ENCODE assay signal across 8 mouse cellular contexts in the genomic region with DNA sequence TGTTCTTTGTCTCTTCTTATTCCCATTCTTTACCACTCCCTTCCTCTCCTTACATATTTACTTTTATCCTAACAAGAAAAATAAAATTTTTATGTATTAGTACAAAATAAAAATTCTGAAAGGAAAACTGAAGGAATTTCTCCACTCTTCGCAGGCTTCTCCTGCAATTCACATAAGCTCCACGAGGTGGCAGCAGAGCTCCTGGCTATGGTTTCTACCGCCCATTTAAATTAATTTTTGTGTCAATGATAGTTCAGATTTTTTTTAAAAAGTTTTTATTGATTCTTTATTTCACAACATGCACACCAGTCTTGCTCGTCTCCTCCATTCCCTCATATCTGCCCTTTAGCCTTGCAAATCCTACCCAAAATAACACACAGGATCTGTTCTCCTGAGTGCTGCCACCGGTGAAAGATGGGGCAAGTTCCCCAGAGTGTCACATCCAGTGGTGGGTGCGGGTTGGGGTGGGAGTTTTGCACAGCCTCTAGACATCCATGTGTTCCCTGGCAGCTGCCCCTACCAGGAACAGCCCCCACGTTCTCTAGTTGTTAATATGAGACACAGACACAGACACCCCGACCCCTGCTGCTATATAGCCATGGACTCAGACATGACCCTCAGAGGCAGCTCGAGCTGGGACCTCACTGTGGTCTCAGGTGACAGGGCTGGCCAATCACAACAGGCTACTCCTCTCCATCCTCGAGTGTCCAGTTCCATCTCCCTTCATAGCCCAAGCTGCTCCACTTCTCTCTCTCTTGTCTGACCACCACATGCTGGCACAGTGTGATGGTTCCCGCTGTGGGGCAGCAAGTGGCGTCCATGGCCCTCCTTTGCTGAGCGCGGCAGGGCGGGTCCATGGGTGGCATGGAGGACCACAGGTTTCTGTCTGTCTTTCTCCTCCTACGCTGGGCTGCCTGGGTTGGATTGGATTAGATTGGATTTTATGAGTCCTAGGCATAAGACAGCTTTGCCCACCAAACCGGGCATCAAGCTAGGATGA. TPM values are rescaled to one million over a fixed set of nuclear protein-coding genes. Genes with fewer than 3 reads are reported as not detected.
DNase-seq lines count a peak whose midpoint lies in the region; TF ChIP-seq lines count a peak whose summit lies in the region.

No protein-coding gene starts in this region.

- H3K36me3 ChIP-seq in spleen, adult 2 months (ENCODE audit: control insufficient read depth, insufficient read depth, low read length) = no peaks in the 10 kb centered on the region
- no peaks in the 10 kb centered on the region for H3K36me3 ChIP-seq in kidney, adult 2 months (ENCODE audit: control insufficient read depth, insufficient read depth, low read length)

- peak; percentile 19 for DNase-seq in gastrocnemius, adult 18-20 months (ENCODE audit: low spot score)
- no peak for DNase-seq in gastrocnemius, postnatal 25 days
- peak in 1 of 2 experiments; percentile 27 for DNase-seq in spleen, adult 2 months (ENCODE audit: low read depth in 1 of 2, low spot score in 2 of 2)
- no peak for DNase-seq in spleen, adult 12 weeks (ENCODE audit: low spot score)
- DNase-seq in embryo, embryonic 11.5 days (ENCODE audit: low read depth, low spot score) = peak; percentile 20
- DNase-seq in kidney, adult 2 months = peak; percentile 39
- peak; percentile 33 for DNase-seq in lung, adult 2 months
- DNase-seq in thymus, postnatal 0 days (ENCODE audit: low spot score) = peak; percentile 9

- 63% methylated on average over 17 of the region's 17 CpGs for WGBS in spleen, adult 2 months
- 44% methylated on average over 17 of the region's 17 CpGs for WGBS in kidney, adult 2 months
- 50% methylated on average over 17 of the region's 17 CpGs for WGBS in lung, adult 2 months

- no peak overlapping the region for H3K4me3 ChIP-seq in spleen, adult 2 months (ENCODE audit: extremely low read depth, insufficient read depth, insufficient read length)
- H3K4me3 ChIP-seq in kidney, adult 2 months (ENCODE audit: insufficient read depth, low read depth, low read length) = no peak overlapping the region
- H3K4me3 ChIP-seq in lung, adult 2 months (replicated peaks; ENCODE audit: extremely low read depth, low read depth, low read length) = no peak overlapping the region

- no peaks in the 10 kb centered on the region for H3K27me3 ChIP-seq in spleen, adult 2 months (ENCODE audit: control insufficient read depth, insufficient read depth, low read length)
- H3K27me3 ChIP-seq in kidney, adult 2 months (replicated peaks; ENCODE audit: control insufficient read depth, insufficient read depth, low read length) = no peaks in the 10 kb centered on the region

- H3K27ac ChIP-seq in spleen, adult 2 months (ENCODE audit: insufficient read depth, low read length) = no peak overlapping the region
- no peak overlapping the region for H3K27ac ChIP-seq in kidney, adult 2 months (ENCODE audit: insufficient read depth, low read depth, low read length)

- peaks cover 5% of the 10 kb centered on the region; the same call in 1 of the 2 replicates for H3K4me1 ChIP-seq in spleen, adult 2 months (ENCODE audit: control insufficient read depth, insufficient read depth, insufficient read length)
- no peaks in the 10 kb centered on the region for H3K4me1 ChIP-seq in kidney, adult 2 months (ENCODE audit: control insufficient read depth, insufficient read depth, low read length)
- no peaks in the 10 kb centered on the region for H3K4me1 ChIP-seq in lung, adult 2 months (ENCODE audit: control insufficient read depth, insufficient read depth, low read length)

- no peak for TF ChIP-seq POLR2A in spleen, adult 2 months (IDR thresholded peaks at IDR 0.05; ENCODE audit: low read depth, low read length)
- no peak for TF ChIP-seq POLR2A in kidney, adult 2 months (IDR thresholded peaks at IDR 0.05; ENCODE audit: low read depth, low read length)
- no peak for TF ChIP-seq POLR2A in lung, adult 2 months (IDR thresholded peaks at IDR 0.05; ENCODE audit: borderline replicate concordance, extremely low read depth, low read depth, low read length)

- TF ChIP-seq CTCF in spleen, adult 2 months (IDR thresholded peaks at IDR 0.05; ENCODE audit: extremely low read depth, insufficient read depth, insufficient read length, insufficient replicate concordance) = peak; percentile 67; the same call in 1 of the 2 replicates
- TF ChIP-seq CTCF in kidney, adult 2 months (conservative IDR thresholded peaks at IDR 0.05; ENCODE audit: insufficient read depth, insufficient read length, low read depth, low read length) = peak; percentile 79
- TF ChIP-seq CTCF in lung, adult 2 months (IDR thresholded peaks at IDR 0.05; ENCODE audit: insufficient read depth, low read length) = peak; percentile 76

RNA-seq across cellular contexts. Expression of a gene that starts 18.3 kb away (rescaled TPM):
- total RNA-seq in gastrocnemius, adult 18-20 months (2021) = not detected
- total RNA-seq in gastrocnemius, postnatal 25 days (2021) = not detected
- polyA plus RNA-seq in spleen, adult 2 months (2012; rRNA removed) = not detected in 2 replicates
- not detected in 2 replicates for polyA plus RNA-seq in kidney, adult 2 months (2012; rRNA removed)
- not detected in 2 replicates for polyA plus RNA-seq in lung, adult 2 months (2012; rRNA removed)
- polyA plus RNA-seq in thymus, postnatal 0 days (2015; fragmentation: Nextera tagmentation; extraction: Ambion mirVana) = 1.6 and 3.7 TPM in 2 replicates

Comparison
In these comparisons a context has a peak if more than half of its experiments do, and no peak if none do; other contexts are left out.
1. DNase-seq: peak in gastrocnemius, adult 18-20 months (single experiment), embryo, embryonic 11.5 days (single experiment), kidney, adult 2 months (single experiment), lung, adult 2 months (single experiment) and thymus, postnatal 0 days (single experiment); none in gastrocnemius, postnatal 25 days (single experiment) and spleen, adult 12 weeks (single experiment).
2. Peak in every context shown above with its lines, with median percentiles within 50 percentile points of each other: CTCF ChIP-seq.